Mouse (Mus musculus): ENCODE measurements around the gene Stard10.

Stard10 gene

DNA sequence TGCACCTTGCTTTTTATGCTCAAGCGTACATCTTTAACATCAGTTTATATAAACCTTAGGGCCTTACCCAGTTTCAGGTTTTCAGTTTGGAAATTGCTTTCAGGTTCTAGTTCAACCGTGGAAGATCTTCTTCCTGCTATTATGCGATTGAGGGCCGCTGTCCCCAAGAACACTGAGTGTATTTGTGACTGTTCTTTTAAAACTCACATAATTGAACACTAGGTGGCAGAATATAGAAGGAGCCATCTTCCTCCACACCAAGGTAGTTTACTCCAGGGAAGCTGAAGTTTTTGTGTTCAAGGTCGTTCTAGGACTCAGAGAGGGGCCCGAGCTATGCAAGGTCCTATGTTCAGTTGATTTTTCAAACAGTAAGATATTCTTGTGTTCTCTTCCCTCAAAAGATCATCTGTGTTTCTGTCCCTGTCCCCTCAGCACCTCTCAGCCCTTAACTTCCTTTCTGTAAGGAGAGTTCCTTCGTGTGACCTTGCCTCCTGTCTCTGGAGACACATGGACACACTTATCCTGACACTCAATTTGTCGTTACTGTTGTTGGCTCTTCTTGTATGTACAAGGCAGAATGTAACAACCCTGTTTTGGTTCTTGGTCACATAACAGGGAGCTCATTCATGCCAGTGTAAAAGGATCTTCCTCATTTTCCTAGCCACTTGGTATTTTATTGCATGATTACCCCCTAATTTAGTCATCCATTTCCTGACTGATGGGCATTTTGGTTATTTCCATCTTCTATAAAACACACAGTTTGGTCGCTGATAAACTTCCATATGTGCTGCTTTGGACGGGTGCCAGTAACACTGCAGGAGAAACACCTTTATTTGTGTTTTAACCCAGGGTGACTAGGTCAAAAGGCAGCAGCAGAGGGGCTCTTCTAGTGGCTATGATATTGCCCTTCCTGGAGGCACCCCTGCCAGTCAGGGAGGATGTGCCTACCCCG, 51.3 kb downstream of the Stard10 start:
- DNase-seq (ENCODE audit: extremely low read depth, low read depth), result no peak

- DNase-seq (ENCODE audit: extremely low read depth, low read depth), result no peak
Observed at GRCm38 (mm10) chr7:101369666-101370065, 52.8 kb downstream of the Stard10 start.

- DNase-seq (ENCODE audit: extremely low read depth, low read depth), result no peak
Observed at GRCm38 (mm10) chr7:101373082-101373481, 56.2 kb downstream of the Stard10 start.

DNA sequence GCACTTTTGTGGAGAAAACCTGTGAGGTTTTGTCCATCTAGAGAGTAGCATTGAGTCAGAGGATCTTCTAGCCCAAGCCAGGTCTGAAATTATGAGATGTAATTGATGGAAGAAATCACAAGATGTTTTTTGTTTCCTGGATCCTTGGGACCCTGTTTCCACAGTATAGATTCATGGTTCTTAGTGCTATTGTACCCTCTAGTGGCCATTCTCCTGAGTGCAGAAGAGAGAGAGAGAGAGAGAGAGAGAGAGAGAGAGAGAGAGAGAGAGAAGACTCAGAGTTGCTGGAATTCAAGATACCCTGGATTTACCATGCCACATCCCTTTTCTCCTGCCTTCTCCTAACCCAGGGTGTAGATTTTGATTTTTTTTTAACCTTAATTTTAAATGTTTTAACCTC, 57.3 kb downstream of the Stard10 start:
- DNase-seq (ENCODE audit: extremely low read depth, low read depth), result no peak

GRCm38 (mm10) chr7:101376701-101377340, 59.9 kb downstream of the Stard10 start:
- no peak for DNase-seq (ENCODE audit: extremely low read depth, low read depth)

GRCm38 (mm10) chr7:101377741-101378262, 60.9 kb downstream of the Stard10 start:
- DNase-seq (ENCODE audit: extremely low read depth, low read depth), result peak; percentile 72

- no peak for DNase-seq (ENCODE audit: extremely low read depth, low read depth)
Observed at GRCm38 (mm10) chr7:101378285-101378684, 61.4 kb downstream of the Stard10 start.

DNA sequence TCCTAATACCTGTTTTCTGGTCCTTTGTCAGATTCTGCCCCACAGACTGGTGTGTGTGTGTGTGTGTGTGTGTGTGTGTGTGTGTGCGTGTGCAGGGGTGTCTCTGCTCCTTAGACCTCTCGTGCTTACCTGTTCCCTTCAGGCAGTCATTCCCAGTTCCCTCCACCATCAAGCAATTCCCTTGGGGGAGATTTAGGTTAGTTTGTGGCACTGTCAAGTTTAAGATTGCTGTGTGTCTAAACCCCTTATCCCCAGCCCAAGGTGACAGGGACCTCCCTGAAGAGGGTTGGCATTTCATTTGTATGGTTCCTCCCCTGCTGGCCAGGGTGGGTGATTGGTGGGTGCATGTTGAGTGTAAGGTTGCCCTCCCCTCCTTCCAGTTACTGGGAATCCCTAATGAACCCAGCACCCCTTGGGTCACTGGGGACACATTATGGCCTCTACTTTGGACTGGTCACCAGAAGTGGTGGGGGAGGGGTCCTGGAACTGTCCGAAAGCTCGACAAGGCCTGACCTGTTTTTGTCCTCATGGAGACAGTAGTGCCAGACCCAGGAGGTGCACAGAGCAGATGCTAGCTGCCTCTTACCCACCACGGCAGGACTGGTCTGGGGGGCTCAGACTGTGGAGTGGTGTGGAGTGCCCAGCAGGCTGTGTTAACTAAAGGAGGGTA, 62.0 kb downstream of the Stard10 start:
- DNase-seq (ENCODE audit: extremely low read depth, low read depth), result no peak

GRCm38 (mm10) chr7:101379732-101380131, 62.8 kb downstream of the Stard10 start:
- DNase-seq (ENCODE audit: extremely low read depth, low read depth), result no peak

- DNase-seq (ENCODE audit: extremely low read depth, low read depth), result no peak
Observed at GRCm38 (mm10) chr7:101381512-101381911, 64.6 kb downstream of the Stard10 start.

GRCm38 (mm10) chr7:101382378-101382777, 65.5 kb downstream of the Stard10 start:
- peak; percentile 22 for DNase-seq (ENCODE audit: extremely low read depth, low read depth)

GRCm38 (mm10) chr7:101383756-101384155, 66.9 kb downstream of the Stard10 start:
- DNase-seq (ENCODE audit: extremely low read depth, low read depth), result no peak

- DNase-seq (ENCODE audit: extremely low read depth, low read depth), result no peak
Observed at GRCm38 (mm10) chr7:101384931-101385330, 68.0 kb downstream of the Stard10 start.

DNA sequence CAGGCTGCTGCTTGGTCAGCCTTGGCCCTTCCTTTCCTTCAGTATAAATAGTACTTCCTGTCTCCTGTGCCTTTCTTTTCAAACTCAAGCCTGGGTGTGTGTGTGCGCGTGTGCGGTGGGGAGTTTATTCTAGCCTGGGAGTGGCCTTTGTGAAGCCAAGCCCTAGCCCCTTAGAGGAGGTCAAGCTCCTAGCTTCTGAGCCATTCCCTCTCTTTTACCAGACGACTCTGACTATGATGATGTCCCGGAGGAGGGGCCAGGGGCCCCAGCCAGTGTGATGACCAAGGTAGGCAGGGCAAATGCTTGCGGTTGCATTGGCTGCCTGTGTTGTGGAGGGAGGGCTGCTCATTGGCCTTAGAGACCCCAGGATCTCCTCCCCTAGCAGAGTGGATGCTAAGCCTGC, 68.4 kb downstream of the Stard10 start:
- no peak for DNase-seq (ENCODE audit: extremely low read depth, low read depth)

DNA sequence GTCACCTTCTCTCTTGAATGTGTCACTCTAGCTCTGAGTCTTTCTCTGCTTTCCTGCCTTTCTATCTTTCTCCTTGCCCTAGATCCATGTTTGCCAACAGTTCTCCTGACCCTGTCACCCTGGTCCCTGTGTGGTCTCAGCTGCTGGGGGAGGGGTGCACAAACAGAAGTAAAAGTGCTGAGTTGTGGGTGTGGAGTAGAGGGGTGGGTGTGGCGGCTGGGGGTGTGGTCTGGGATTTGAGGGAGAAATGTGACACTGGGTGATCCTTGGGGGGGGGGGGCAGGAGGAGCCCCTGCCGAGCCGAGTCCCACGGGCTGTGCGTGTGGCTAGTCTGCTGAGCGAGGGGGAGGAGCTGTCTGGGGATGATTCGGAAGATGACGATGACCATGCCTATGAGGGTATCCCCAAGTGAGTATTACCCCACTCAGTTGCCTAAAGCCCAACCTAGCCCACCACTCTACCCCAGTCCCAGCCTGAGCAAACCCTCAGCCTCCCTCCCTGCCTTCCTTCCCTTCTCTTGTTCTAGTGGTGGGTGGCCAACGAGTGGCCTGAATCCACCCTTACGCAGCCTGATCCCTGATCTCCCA, 69.1 kb downstream of the Stard10 start:
- DNase-seq (ENCODE audit: extremely low read depth, low read depth), result no peak

DNA sequence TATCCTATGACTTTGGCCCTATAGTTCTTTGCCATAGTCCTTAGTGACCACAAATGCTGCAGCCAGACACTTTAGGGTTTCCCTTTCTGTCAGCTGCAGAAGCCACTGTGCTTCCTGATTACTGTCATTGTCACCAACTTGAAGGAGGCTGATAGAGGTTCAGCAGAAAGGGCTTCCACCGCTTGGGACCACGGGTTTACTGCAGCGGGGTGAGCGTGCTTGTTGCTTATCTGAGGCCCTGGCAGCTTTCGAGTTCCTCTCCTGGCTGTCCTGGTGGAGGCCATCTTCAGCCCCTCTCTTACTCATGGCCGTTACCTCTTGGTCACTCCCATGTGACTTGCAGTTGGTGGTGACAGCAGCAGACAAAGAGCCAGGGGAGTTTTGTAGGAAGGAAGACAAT, 72.4 kb downstream of the Stard10 start:
- no peak for DNase-seq (ENCODE audit: extremely low read depth, low read depth)

DNA sequence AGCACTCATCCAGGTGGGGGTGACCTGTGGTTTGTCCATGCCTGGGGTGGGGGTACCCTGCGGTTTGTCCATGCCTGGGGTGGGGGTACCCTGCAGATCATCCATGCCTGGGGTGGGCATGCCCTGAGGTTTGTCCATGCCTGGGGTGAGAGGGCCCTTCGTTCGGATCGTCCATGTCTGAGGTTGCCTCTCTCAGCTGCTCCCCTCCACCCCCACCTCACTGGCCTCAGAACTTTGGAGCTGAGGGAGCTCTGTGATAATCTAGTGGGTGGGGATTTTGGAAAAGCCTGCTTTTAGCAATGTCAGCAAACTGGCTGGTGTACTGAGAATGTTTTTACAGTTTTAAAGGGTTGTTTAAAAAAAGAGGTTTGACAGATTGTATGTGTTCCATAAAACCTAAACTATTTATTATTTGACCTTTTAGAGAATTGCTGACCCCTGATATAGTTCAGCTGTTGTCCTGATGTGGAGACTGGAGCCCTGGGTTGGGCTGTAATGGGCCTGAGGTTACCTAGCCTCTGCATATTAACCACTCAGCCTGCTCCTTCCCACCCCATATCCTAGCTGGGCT, 75.1 kb downstream of the Stard10 start:
- no peak for DNase-seq (ENCODE audit: extremely low read depth, low read depth)

GRCm38 (mm10) chr7:101393015-101393414, 76.1 kb downstream of the Stard10 start:
- no peak for DNase-seq (ENCODE audit: extremely low read depth, low read depth)

DNA sequence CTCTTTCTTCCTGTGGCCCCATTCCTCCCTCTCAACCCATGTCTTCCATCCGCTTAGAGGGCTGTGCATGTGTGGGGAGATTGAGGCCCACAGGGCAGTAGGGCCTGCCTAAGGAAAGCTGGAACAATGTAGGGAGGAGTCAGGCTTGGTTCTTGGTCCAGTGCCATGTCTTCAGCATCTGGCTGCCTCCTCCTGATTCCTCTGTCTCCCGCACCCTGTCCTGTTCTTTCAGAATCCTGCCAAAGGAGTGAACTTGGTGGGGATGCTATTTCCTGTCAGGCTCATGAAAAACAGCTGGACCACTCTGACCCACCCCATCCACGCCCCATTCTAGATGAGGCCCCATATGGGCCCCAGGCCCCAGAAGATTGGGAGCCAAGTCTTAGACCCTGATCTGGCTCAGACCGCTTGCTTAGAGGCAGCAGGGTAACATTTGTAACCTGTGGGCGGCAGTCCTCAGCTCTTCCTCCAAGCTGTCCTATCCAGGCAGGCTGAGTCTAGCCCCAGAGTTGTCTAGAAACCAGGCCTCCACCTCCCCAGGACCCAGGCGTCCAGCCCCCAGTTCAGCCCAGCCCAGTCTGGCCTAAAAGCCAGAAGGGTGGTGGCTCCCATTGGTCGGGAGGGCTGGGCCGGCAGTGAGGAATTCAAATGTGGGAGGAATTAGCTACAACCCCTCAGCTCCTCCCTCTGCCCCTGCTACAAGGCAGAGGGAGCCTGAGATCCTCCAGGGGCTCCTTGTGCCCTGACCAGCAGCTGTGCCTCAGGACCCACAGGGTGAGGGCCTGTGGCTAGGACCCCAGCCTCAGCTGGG, 77.0 kb downstream of the Stard10 start:
- no peak for DNase-seq (ENCODE audit: extremely low read depth, low read depth)

DNA sequence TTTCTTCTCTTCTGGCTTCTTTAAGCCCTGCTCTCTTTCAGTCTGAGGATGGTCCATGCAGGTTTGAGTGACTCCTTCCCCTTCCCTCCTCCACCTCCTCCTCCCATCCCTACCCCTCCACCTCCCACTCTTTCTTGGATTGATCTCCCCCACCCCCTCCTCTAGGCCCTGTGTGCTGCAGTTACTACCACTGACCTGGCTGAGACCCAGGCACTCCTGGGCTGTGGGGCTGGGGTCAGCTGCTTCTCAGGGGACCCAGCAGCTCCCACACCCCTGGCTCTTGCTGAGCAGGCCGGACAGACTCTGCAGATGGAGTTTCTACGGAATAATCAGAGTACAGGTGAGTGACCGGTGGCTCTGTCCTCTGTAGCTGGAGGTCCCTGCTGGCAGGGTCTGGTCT, 77.7 kb downstream of the Stard10 start:
- no peak for DNase-seq (ENCODE audit: extremely low read depth, low read depth)

Data from MEL-GATA-1-ER (cell line).